Comparison of ENCODE assay signal across 18 mouse cellular contexts in the genomic region with DNA sequence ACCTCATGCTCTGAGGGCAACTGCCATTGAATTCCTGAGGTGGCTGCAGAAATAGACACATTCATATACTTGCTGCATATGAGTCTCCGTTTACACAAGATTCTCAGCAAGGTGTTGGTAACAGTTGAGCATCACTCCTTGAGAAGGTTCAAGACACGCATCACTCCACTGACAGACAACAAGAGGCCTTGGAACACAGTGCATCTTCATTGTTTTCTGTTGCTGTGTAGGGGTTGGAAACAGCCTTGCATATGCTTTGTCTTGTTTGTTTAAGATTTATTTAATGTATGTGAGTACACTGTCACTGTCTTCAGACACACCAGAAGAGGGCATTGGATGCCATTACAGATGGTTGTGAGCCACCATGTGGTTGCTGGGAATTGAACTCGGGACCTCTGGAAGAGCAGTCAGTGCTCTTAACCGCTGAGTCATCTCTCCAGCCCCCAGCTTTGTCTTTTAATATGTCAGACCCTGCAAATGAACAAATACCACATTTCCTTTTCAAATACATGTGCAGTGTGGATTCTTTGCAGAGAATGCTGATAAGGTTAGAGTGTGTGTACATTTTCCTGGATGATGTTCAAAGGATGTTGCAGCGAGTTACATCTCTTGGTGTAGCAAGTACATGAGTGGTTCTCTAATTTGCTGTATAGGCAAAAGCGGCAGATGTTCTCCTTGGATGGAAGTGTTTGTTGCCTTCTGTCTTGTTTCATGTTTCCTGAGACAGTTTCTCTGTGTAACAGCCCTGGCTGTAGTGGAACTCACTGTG. TPM values are rescaled to one million over a fixed set of nuclear protein-coding genes. Genes with fewer than 3 reads are reported as not detected.
DNase-seq lines count a peak whose midpoint lies in the region; ATAC-seq and TF ChIP-seq lines count a peak whose summit lies in the region.
"Had no signal": no experiment of that assay in that cellular context is flagged by ENCODE, and none has a peak within 500 bp of the region (broad histone marks: within the 10 kb centered on the region; RNA-seq: fewer than 3 reads in every experiment).

No protein-coding gene starts in this region.

- no peak overlapping the region for H3K27ac ChIP-seq in MEL (ENCODE audit: control insufficient read depth, low read depth, low read length)
- H3K27ac ChIP-seq: embryonic facial prominence, embryonic 10.5 days; heart, adult 2 months; hindbrain, embryonic 10.5 days; hindbrain, embryonic 15.5 days had no signal

- no peak for TF ChIP-seq RAD21 in MEL (IDR thresholded peaks at IDR 0.05; ENCODE audit: low read depth, low read length)

- no peak overlapping the region for H3K4me3 ChIP-seq in MEL (ENCODE audit: control insufficient read depth in 1 of 2, insufficient read depth in 1 of 2, low read depth in 2 of 2, low read length in 2 of 2)
- H3K4me3 ChIP-seq: embryonic facial prominence, embryonic 10.5 days; heart, adult 2 months; heart, embryonic 12.5 days; hindbrain, embryonic 10.5 days; hindbrain, embryonic 15.5 days had no signal

- H3K36me3 ChIP-seq in MEL (ENCODE audit: control insufficient read depth in 1 of 2, insufficient read depth in 2 of 2, low read length in 2 of 2), result peaks cover 0 to 14% of the 10 kb centered on the region in 2 experiments; a peak in 2 of 4 replicates

- TF ChIP-seq CTCF in MEL (IDR thresholded peaks at IDR 0.05 in 2 of 3, conservative IDR thresholded peaks at IDR 0.05 in 1 of 3; ENCODE audit: control insufficient read depth in 1 of 3, insufficient read depth in 1 of 3, low read depth in 2 of 3, low read length in 3 of 3, poor library complexity in 1 of 3, severe bottlenecking in 1 of 3), result no peak

- H3K4me1 ChIP-seq in MEL (ENCODE audit: control insufficient read depth in 1 of 2, insufficient read depth in 2 of 2, low read length in 2 of 2), result peaks cover 0 to 2% of the 10 kb centered on the region in 2 experiments; a peak in 1 of 4 replicates
- H3K4me1 ChIP-seq: embryonic facial prominence, embryonic 10.5 days; hindbrain, embryonic 10.5 days; hindbrain, embryonic 15.5 days had no signal

- H3K79me2 ChIP-seq in MEL (ENCODE audit: control insufficient read depth, insufficient read depth, low read length, poor library complexity), result no peaks in the 10 kb centered on the region

- no peaks in the 10 kb centered on the region for H3K9me3 ChIP-seq in MEL (replicated peaks; ENCODE audit: insufficient read depth, low read length)
- H3K9me3 ChIP-seq: embryonic facial prominence, embryonic 10.5 days; heart, embryonic 12.5 days; hindbrain, embryonic 15.5 days had no signal

- no peaks in the 10 kb centered on the region for H3K27me3 ChIP-seq in MEL (ENCODE audit: control insufficient read depth in 1 of 2, insufficient read depth in 2 of 2, low read length in 2 of 2)
- H3K27me3 ChIP-seq: heart, embryonic 12.5 days; hindbrain, embryonic 15.5 days had no signal

- no peak for TF ChIP-seq EP300 in MEL (IDR thresholded peaks at IDR 0.05; ENCODE audit: low read depth in 1 of 2, low read length in 2 of 2)

- no peak for DNase-seq in frontal cortex, postnatal 10 days (ENCODE audit: low spot score in 2 of 2)
- DNase-seq in 416B (ENCODE audit: low read depth) (peak; percentile 50), MEL (ENCODE audit: low read depth, low spot score) (peak; percentile 28)
- DNase-seq in T-cell, adult 2 months (ENCODE audit: low spot score), result no peak
- DNase-seq in right cerebral cortex, postnatal 4 days, result no peak
- DNase-seq: adrenal gland, postnatal 14 days; cerebellum, adult 18-20 months; cerebellum, postnatal 10 days; heart, adult 2 months; kidney, adult 2 months had no signal

- TF ChIP-seq POLR2A in MEL (IDR thresholded peaks at IDR 0.05; ENCODE audit: control insufficient read depth in 1 of 2, insufficient read depth in 1 of 2, low read depth in 1 of 2, low read length in 2 of 2, poor library complexity in 1 of 2), result 0 out of 4 replicates have a peak, but pooled peaks of 1 of the 2 experiments have one; percentile 16

- peak; percentile 20; the same call in 1 of the 2 replicates for ATAC-seq in frontal cortex, adult (ENCODE audit: low TSS enrichment)
- ATAC-seq: activated CD4-positive, CD25-positive, alpha-beta regulatory T cell, adult 4 months; forebrain, embryonic 16.5 days; intestine, embryonic 16.5 days had no signal

- no peak overlapping the region for H3K9ac ChIP-seq in MEL (ENCODE audit: control insufficient read depth, low read depth, low read length, poor library complexity, severe bottlenecking)
- H3K9ac ChIP-seq: heart, embryonic 12.5 days; hindbrain, embryonic 15.5 days had no signal

TF ChIP-seq in MEL, 35 proteins besides CTCF, POLR2A, EP300 and RAD21:
- TF ChIP-seq ZNF384 (IDR thresholded peaks at IDR 0.05; ENCODE audit: low read depth, low read length) (no peak), MAFK (IDR thresholded peaks at IDR 0.05; ENCODE audit: borderline replicate concordance, low read depth, low read length) (no peak), POLR2AphosphoS2 (IDR thresholded peaks at IDR 0.05; ENCODE audit: low read length) (peak; percentile 59; the same call in 1 of the 2 replicates), ZMIZ1 (IDR thresholded peaks at IDR 0.05; ENCODE audit: low read depth, low read length) (no peak), ETS1 (IDR thresholded peaks at IDR 0.05; ENCODE audit: low read depth, low read length) (no peak), MXI1 (IDR thresholded peaks at IDR 0.05; ENCODE audit: low read depth, low read length) (no peak)

RNA-seq across cellular contexts. Expression of a gene that starts 5.9 kb away (rescaled TPM):
- total RNA-seq in MEL (2012; rRNA removed), result 40.9 and 48.2 TPM in 2 replicates
- polyA plus RNA-seq in MEL (2012; ENCODE audit: insufficient read depth in 1 of 2, insufficient read length in 2 of 2, low read depth in 1 of 2, low replicate concordance in 2 of 2, missing spikeins in 1 of 2), result 10 to 100 TPM in 1 of 2 experiments, not detected in 1; 53.9 TPM

RNA-seq across cellular contexts. Expression of a gene that starts 45.9 kb away (rescaled TPM):
- total RNA-seq in MEL (2012; rRNA removed), result 35.1 and 39.1 TPM in 2 replicates
- 100 to 1,000 TPM in 1 of 2 experiments, 10 to 100 TPM in 1; 23.3 to 276 TPM for polyA plus RNA-seq in MEL (2012; ENCODE audit: insufficient read depth in 1 of 2, insufficient read length in 2 of 2, low read depth in 1 of 2, low replicate concordance in 2 of 2, missing spikeins in 1 of 2)

Comparison
In these comparisons a context has a peak if more than half of its experiments do, and no peak if none do; other contexts are left out.
1. DNase-seq: peak in 416B (single experiment) and MEL (single experiment); none in frontal cortex, postnatal 10 days (0 of 2), T-cell, adult 2 months (single experiment) and right cerebral cortex, postnatal 4 days (single experiment).